Mouse (Mus musculus) intestine, embryonic 14.5 days (tissue): ENCODE data around the gene Tmem127. TPM values are rescaled to one million over a fixed set of nuclear protein-coding genes. Genes with fewer than 3 reads are reported as not detected.
"Not testable (repeated sequence)": the region's sequence is repeated elsewhere in the genome, so short reads cannot be mapped to it uniquely, and the experiment has no call there.

Source experiments
- ATAC-seq: fragments of 200-750 bp; cut with Nextera tagmentation; replicated peaks from 2 replicates; pipeline ENCODE4 v1.8.0; 2017; ENCODE audit warnings: low read depth, moderate number of reproducible peaks, moderate TSS enrichment, moderate library complexity; ENCODE audit not compliant: low FRiP score, low TSS enrichment
- DNase-seq: peaks from one replicate; pipeline ENCODE4 v3.0.0-alpha.2; 2018; ENCODE audit warnings: low spot score
- H3K27ac ChIP-seq: fragments of 300-500 bp; sonication (generic); 2 replicates; pipeline ENCODE4 v1.5.1; 2014; ENCODE audit warnings: low read depth, mild to moderate bottlenecking, control low read depth
- H3K27me3 ChIP-seq: fragments of 300-500 bp; sonication (generic); replicated peaks from 2 replicates; pipeline ENCODE4 v1.6.1; 2014; ENCODE audit warnings: low read length, control low read depth; ENCODE audit not compliant: control insufficient read depth, insufficient read depth
- H3K36me3 ChIP-seq: fragments of 300-500 bp; sonication (generic); 2 replicates; pipeline ENCODE4 v1.6.1; 2014; ENCODE audit warnings: low read length, control low read depth; ENCODE audit not compliant: control insufficient read depth, insufficient read depth
- H3K4me1 ChIP-seq: fragments of 300-500 bp; sonication (generic); replicated peaks from 2 replicates; pipeline ENCODE4 v1.6.1; 2014; ENCODE audit warnings: low read length, control low read depth, mixed read lengths; ENCODE audit not compliant: control insufficient read depth, insufficient read depth
- H3K4me2 ChIP-seq: fragments of 300-500 bp; sonication (generic); 2 replicates; pipeline ENCODE4 v1.6.1; 2014; ENCODE audit warnings: low read length
- H3K4me3 ChIP-seq: fragments of 300-500 bp; sonication (generic); 2 replicates; pipeline ENCODE4 v1.5.1; 2014; ENCODE audit warnings: low read depth, low read length, control low read depth, mixed read lengths
- H3K9ac ChIP-seq: fragments of 300-500 bp; sonication (generic); 2 replicates; pipeline ENCODE4 v1.6.1; 2014; ENCODE audit warnings: mild to moderate bottlenecking, low read length
- H3K9me3 ChIP-seq: fragments of 300-500 bp; sonication (generic); 2 replicates; pipeline ENCODE4 v1.6.1; 2016; ENCODE audit warnings: low read length, control low read depth; ENCODE audit not compliant: control insufficient read depth
- WGBS: fragments of 180-500 bp; shearing (Covaris S2); extraction: QIAGEN DNeasy Blood & Tissue Kit; methylation state at CpG from one replicate; pipeline ENCODE4 v1.1.7; 2014; 5-methylcytosine and 5-hydroxymethylcytosine counted together
- polyA plus RNA-seq: library from polyadenylated mRNA; unstranded; fragments of >200 nt; fragmentation: Nextera tagmentation; extraction: Ambion mirVana; gene quantifications from 2 replicates; pipeline ENCODE4 v1.2.1, GENCODE M21; 2014

The Tmem127 gene
- polyA plus RNA-seq, 1 experiment from 2014 or later, result 20.4 TPM

DNA sequence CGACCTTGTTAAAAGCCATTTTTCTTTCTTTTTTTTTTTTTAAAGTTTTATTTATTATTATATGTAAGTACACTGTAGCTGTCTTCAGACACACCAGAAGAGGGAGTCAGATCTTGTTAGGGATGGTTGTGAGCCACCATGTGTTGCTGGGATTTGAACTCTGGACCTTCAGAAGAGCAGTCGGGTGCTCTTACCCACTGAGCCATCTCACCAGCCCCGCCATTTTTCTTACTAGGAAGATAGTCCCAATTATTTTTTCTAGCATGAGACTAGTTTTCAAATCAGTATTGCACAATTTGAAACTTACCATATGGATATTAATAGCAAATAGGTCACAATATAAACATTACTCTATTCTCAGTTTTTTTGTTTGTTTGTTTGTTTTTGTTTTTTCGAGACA lies 24.3 kb downstream of the Tmem127 start:
- not testable (repeated sequence) for DNase-seq, H3K27me3 ChIP-seq, H3K9ac ChIP-seq, ATAC-seq, H3K9me3 ChIP-seq, H3K27ac ChIP-seq, H3K4me1 ChIP-seq, H3K36me3 ChIP-seq
- Histone ChIP-seq H3K4me2 (peak overlapping the region; percentile 83; the same call in 1 of the 2 replicates), H3K4me3 (peak overlapping the region; percentile 71; the same call in 1 of the 2 replicates)
- WGBS, result 92% methylated on average over 4 of the region's 4 CpGs

DNA sequence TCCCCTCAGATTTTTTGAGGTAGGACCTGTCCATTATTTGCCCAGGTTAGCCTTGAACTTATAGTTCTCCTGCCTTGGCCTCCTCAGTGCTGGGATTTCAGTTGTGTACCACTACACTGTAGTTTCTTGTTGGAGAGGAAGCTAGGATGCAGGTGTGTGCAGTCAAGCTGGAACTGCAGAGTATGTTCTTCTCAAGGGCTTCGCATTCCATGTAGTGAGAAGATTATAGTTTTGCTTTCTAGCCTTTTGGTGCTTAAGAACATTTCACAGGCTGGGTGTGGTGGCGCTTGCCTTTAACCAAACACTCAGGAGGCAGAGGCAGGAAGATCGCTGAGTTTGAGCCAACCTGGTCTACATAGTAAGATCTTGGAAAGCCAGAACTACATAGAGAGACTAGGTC lies 25.1 kb downstream of the Tmem127 start:
- no peak overlapping the region for H3K27ac ChIP-seq
- H3K9ac ChIP-seq, result no peak overlapping the region
- ATAC-seq (no peak), DNase-seq (no peak)
- H3K4me3 ChIP-seq, result no peak overlapping the region
- no peaks in the 10 kb centered on the region for H3K27me3 ChIP-seq
- H3K4me2 ChIP-seq, result no peak overlapping the region
- no peaks in the 10 kb centered on the region for H3K9me3 ChIP-seq
- H3K4me1 ChIP-seq, result peaks cover 4% of the 10 kb centered on the region
- H3K36me3 ChIP-seq, result peaks cover 5% of the 10 kb centered on the region
- 98% methylated on average over 3 of the region's 3 CpGs for WGBS

GRCm38 (mm10) chr2:127274590-127274989 lies 26.9 kb downstream of the Tmem127 start:
- peaks cover 5% of the 10 kb centered on the region for H3K36me3 ChIP-seq
- no peak overlapping the region for H3K4me3 ChIP-seq
- H3K27ac ChIP-seq, result no peak overlapping the region
- DNase-seq (no peak), ATAC-seq (no peak)
- no peaks in the 10 kb centered on the region for H3K27me3 ChIP-seq
- no peaks in the 10 kb centered on the region for H3K9me3 ChIP-seq
- H3K4me1 ChIP-seq, result peaks cover 4% of the 10 kb centered on the region
- H3K9ac ChIP-seq, result no peak overlapping the region
- no peak overlapping the region for H3K4me2 ChIP-seq
- WGBS, result 90% methylated on average over 2 of the region's 2 CpGs

GRCm38 (mm10) chr2:127275551-127276320 lies 28.0 kb downstream of the Tmem127 start:
- no peak overlapping the region for H3K4me2 ChIP-seq
- no peak overlapping the region for H3K9ac ChIP-seq
- H3K27me3 ChIP-seq, result no peaks in the 10 kb centered on the region
- H3K4me1 ChIP-seq, result peaks cover 4% of the 10 kb centered on the region
- H3K27ac ChIP-seq, result no peak overlapping the region
- no peak for ATAC-seq
- DNase-seq, result no peak
- H3K36me3 ChIP-seq, result peaks cover 5% of the 10 kb centered on the region
- WGBS, result 79% methylated on average over 5 of the region's 5 CpGs
- H3K9me3 ChIP-seq, result no peaks in the 10 kb centered on the region
- H3K4me3 ChIP-seq, result no peak overlapping the region

DNA sequence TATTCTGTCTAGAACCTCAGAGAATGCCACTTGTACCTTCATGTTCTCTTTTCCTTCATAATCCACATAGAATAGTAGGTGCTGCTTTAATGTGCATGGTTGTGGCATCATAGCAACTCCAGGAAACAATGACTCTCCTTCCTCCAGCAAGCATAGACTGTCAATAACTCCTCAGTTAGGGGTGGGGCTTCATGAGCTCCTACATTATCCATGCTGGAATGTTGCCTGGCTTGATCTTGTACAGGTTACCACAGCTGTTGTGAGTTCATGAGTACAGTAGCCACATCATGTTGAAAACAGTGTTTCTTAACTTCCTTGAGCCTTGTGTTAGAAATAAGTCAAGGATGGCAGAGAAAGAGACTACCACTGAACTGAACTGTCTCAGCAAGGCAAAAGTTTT lies 30.5 kb downstream of the Tmem127 start:
- Histone ChIP-seq H3K9ac (no peak overlapping the region), H3K36me3 (no peaks in the 10 kb centered on the region; the same call in 1 of the 2 replicates), H3K4me3 (no peak overlapping the region), H3K9me3 (no peaks in the 10 kb centered on the region), H3K4me1 (no peaks in the 10 kb centered on the region), H3K27ac (no peak overlapping the region), H3K27me3 (no peaks in the 10 kb centered on the region), H3K4me2 (no peak overlapping the region)
- no peak for ATAC-seq
- DNase-seq, result no peak

- Histone ChIP-seq H3K27me3 (no peaks in the 10 kb centered on the region), H3K9ac (no peak overlapping the region), H3K4me3 (no peak overlapping the region), H3K27ac (no peak overlapping the region), H3K4me2 (no peak overlapping the region), H3K4me1 (no peaks in the 10 kb centered on the region), H3K9me3 (no peaks in the 10 kb centered on the region), H3K36me3 (peaks cover 84% of the 10 kb centered on the region)
- DNase-seq (no peak), ATAC-seq (no peak)
- WGBS, result 59% methylated on average over 4 of the region's 4 CpGs
Measured at GRCm38 (mm10) chr2:127292250-127292649, 44.5 kb downstream of the Tmem127 start.

DNA sequence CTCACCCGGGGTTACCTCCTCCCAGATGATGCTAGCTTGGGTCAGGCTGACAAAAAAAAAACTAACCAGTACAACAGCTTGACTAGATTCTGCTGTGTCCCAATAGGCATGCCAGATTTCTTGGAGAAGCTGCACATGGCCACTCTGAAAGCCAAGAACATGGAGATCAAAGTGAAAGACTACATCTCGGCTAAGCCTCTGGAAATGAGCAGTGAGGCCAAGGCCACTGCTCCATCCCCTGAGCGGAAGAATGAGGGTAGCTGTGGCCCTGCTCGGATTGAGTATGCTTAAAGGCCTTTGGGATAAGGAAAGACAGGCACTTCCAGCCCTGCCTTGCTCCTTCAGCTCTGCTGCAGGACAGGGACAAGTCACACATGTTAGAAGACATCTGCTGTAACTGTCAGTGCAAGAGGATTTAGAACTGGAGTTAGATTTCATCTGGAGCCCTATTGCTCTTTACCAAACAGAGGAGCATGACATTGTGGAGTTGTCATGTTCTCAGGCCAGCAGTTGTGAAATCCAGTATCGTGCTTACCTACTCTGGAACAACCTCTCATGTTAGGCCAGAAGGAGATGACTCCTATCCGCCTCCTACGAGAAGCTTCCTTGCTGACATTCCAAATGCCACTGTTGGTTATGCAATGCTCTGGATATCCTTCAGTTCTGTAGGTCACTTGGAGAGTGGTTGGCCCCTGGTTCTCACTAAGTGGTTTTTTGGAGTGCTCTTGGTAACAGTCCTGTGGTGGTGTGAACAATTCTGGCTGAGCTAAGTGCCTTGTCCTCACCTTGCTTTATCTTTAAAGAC lies 49.5 kb downstream of the Tmem127 start:
- H3K36me3 ChIP-seq, result peaks cover 89% of the 10 kb centered on the region
- no peaks in the 10 kb centered on the region for H3K27me3 ChIP-seq
- no peak overlapping the region for H3K4me3 ChIP-seq
- H3K4me1 ChIP-seq, result no peaks in the 10 kb centered on the region
- H3K27ac ChIP-seq, result no peak overlapping the region
- no peak overlapping the region for H3K4me2 ChIP-seq
- ATAC-seq (no peak), DNase-seq (no peak)
- no peak overlapping the region for H3K9ac ChIP-seq
- 92% methylated on average over 7 of the region's 7 CpGs for WGBS
- H3K9me3 ChIP-seq, result no peaks in the 10 kb centered on the region

- Histone ChIP-seq H3K9me3 (no peaks in the 10 kb centered on the region), H3K27me3 (no peaks in the 10 kb centered on the region), H3K9ac (no peak overlapping the region), H3K4me3 (no peak overlapping the region), H3K4me2 (no peak overlapping the region), H3K36me3 (peaks cover 81% of the 10 kb centered on the region), H3K4me1 (no peaks in the 10 kb centered on the region), H3K27ac (no peak overlapping the region)
- 100% methylated on average over 1 of the region's 1 CpGs for WGBS
- ATAC-seq, result no peak
- DNase-seq, result no peak
Measured at GRCm38 (mm10) chr2:127298056-127298455, 50.3 kb downstream of the Tmem127 start.
